Mouse (Mus musculus) intestine, embryonic 16.5 days (tissue): ENCODE measurements at regions not wholly inside any gene's neighbourhood (a gene's known extent, or its start where the extent isn't known, plus 50 kb on each side); places are given as distances from the start of the nearest gene placed in this dataset.

Experiments used
- ATAC-seq: fragments of 200-750 bp; cut with Nextera tagmentation; 2 replicates; pipeline ENCODE4 v1.8.0; 2017; ENCODE audit warnings: moderate TSS enrichment, moderate library complexity
- H3K27ac ChIP-seq: fragments of 300-500 bp; sonication (generic); 2 replicates; pipeline ENCODE4 v1.5.1; 2014; ENCODE audit warnings: mild to moderate bottlenecking, low read length
- H3K27me3 ChIP-seq: fragments of 300-500 bp; sonication (generic); replicated peaks from 2 replicates; pipeline ENCODE4 v1.6.1; 2014; ENCODE audit warnings: low read length, control low read depth, mixed read lengths; ENCODE audit not compliant: control insufficient read depth, insufficient read depth
- H3K36me3 ChIP-seq: fragments of 300-500 bp; sonication (generic); 2 replicates; pipeline ENCODE4 v1.6.1; 2014; ENCODE audit warnings: low read length, control low read depth; ENCODE audit not compliant: control insufficient read depth, insufficient read depth
- H3K4me1 ChIP-seq: fragments of 300-500 bp; sonication (generic); 2 replicates; pipeline ENCODE4 v1.6.1; 2014; ENCODE audit warnings: low read length, control low read depth, mixed read lengths; ENCODE audit not compliant: control insufficient read depth, insufficient read depth
- H3K4me2 ChIP-seq: fragments of 300-500 bp; sonication (generic); 2 replicates; pipeline ENCODE4 v1.6.1; 2014; ENCODE audit warnings: low read depth, low read length, control low read depth
- H3K4me3 ChIP-seq: fragments of 300-500 bp; sonication (generic); 2 replicates; pipeline ENCODE4 v1.5.1; 2014; ENCODE audit warnings: mild to moderate bottlenecking, low read length
- H3K9ac ChIP-seq: fragments of 300-500 bp; sonication (generic); 2 replicates; pipeline ENCODE4 v1.6.1; 2014; ENCODE audit warnings: low read depth, low read length
- H3K9me3 ChIP-seq: fragments of 300-500 bp; sonication (generic); 2 replicates; pipeline ENCODE4 v1.6.1; 2016; ENCODE audit warnings: low read length, control low read depth; ENCODE audit not compliant: control insufficient read depth
- WGBS: fragments of 180-500 bp; shearing (Covaris S2); extraction: QIAGEN DNeasy Blood & Tissue Kit; methylation state at CpG from one replicate; pipeline ENCODE4 v1.1.7; 2014; 5-methylcytosine and 5-hydroxymethylcytosine counted together

- Histone ChIP-seq H3K36me3 (no peaks in the 10 kb centered on the region), H3K4me2 (no peak overlapping the region), H3K9me3 (no peaks in the 10 kb centered on the region), H3K4me3 (no peak overlapping the region), H3K4me1 (peaks cover 8% of the 10 kb centered on the region; the same call in 1 of the 2 replicates), H3K27me3 (0 out of 2 replicates have a peak, but pooled peaks cover 5% of the 10 kb centered on the region), H3K27ac (no peak overlapping the region), H3K9ac (no peak overlapping the region)
- WGBS = 68% methylated on average over 7 of the region's 7 CpGs
- no peak for ATAC-seq
Measured at GRCm38 (mm10) chr4:62777436-62777835, 187.9 kb upstream of the Zfp618 start.

- no peak for ATAC-seq
- WGBS = 80% methylated on average over 5 of the region's 5 CpGs
- H3K27me3 ChIP-seq = 0 out of 2 replicates have a peak, but pooled peaks cover 5% of the 10 kb centered on the region
- no peaks in the 10 kb centered on the region for H3K36me3 ChIP-seq
- H3K4me3 ChIP-seq = no peak overlapping the region
- no peak overlapping the region for H3K9ac ChIP-seq
- H3K4me2 ChIP-seq = no peak overlapping the region
- H3K4me1 ChIP-seq = peaks cover 8% of the 10 kb centered on the region; the same call in 1 of the 2 replicates
- H3K27ac ChIP-seq = no peak overlapping the region
- no peaks in the 10 kb centered on the region for H3K9me3 ChIP-seq
Measured at GRCm38 (mm10) chr4:62778621-62779020, 186.8 kb upstream of the Zfp618 start.

GRCm38 (mm10) chr4:62780409-62780808 is 185.0 kb upstream of the Zfp618 start:
- Histone ChIP-seq H3K27me3 (0 out of 2 replicates have a peak, but pooled peaks cover 5% of the 10 kb centered on the region), H3K4me3 (peak overlapping the region; percentile 53), H3K9ac (peak overlapping the region; percentile 53; the same call in 1 of the 2 replicates), H3K36me3 (no peaks in the 10 kb centered on the region), H3K4me2 (peak overlapping the region; percentile 80), H3K4me1 (peaks cover 8% of the 10 kb centered on the region; the same call in 1 of the 2 replicates), H3K27ac (no peak overlapping the region), H3K9me3 (no peaks in the 10 kb centered on the region)
- WGBS = 2% methylated on average over 15 of the region's 15 CpGs
- peak; percentile 85 for ATAC-seq

- Histone ChIP-seq H3K27me3 (0 out of 2 replicates have a peak, but pooled peaks cover 5% of the 10 kb centered on the region), H3K4me1 (peaks cover 8% of the 10 kb centered on the region; the same call in 1 of the 2 replicates), H3K36me3 (no peaks in the 10 kb centered on the region), H3K27ac (no peak overlapping the region), H3K4me3 (peak overlapping the region; percentile 53), H3K9me3 (no peaks in the 10 kb centered on the region), H3K9ac (peak overlapping the region; percentile 53; the same call in 1 of the 2 replicates), H3K4me2 (peak overlapping the region; percentile 80)
- peak; percentile 34 for ATAC-seq
- 40% methylated on average over 11 of the region's 11 CpGs for WGBS
Measured at GRCm38 (mm10) chr4:62780837-62781236, 184.5 kb upstream of the Zfp618 start.

- H3K36me3 ChIP-seq = no peaks in the 10 kb centered on the region
- H3K9ac ChIP-seq = no peak overlapping the region
- ATAC-seq = no peak
- H3K27ac ChIP-seq = no peak overlapping the region
- H3K4me3 ChIP-seq = no peak overlapping the region
- 0 out of 2 replicates have a peak, but pooled peaks cover 5% of the 10 kb centered on the region for H3K27me3 ChIP-seq
- peaks cover 8% of the 10 kb centered on the region; the same call in 1 of the 2 replicates for H3K4me1 ChIP-seq
- H3K4me2 ChIP-seq = no peak overlapping the region
- WGBS = 46% methylated on average over 8 of the region's 8 CpGs
- no peaks in the 10 kb centered on the region for H3K9me3 ChIP-seq
Measured at GRCm38 (mm10) chr4:62781309-62781800, 184.0 kb upstream of the Zfp618 start.

- H3K36me3 ChIP-seq = no peaks in the 10 kb centered on the region
- H3K4me3 ChIP-seq = no peak overlapping the region
- H3K27ac ChIP-seq = no peak overlapping the region
- 87% methylated on average over 7 of the region's 7 CpGs for WGBS
- H3K9me3 ChIP-seq = no peaks in the 10 kb centered on the region
- H3K9ac ChIP-seq = no peak overlapping the region
- H3K4me2 ChIP-seq = no peak overlapping the region
- no peak for ATAC-seq
- H3K27me3 ChIP-seq = 0 out of 2 replicates have a peak, but pooled peaks cover 5% of the 10 kb centered on the region
- peaks cover 3% of the 10 kb centered on the region; the same call in 1 of the 2 replicates for H3K4me1 ChIP-seq
Measured at GRCm38 (mm10) chr4:62785711-62786110, 179.7 kb upstream of the Zfp618 start.

GRCm38 (mm10) chr4:62789696-62790095 is 175.7 kb upstream of the Zfp618 start:
- Histone ChIP-seq H3K36me3 (no peaks in the 10 kb centered on the region), H3K27ac (no peak overlapping the region), H3K9me3 (no peaks in the 10 kb centered on the region), H3K9ac (no peak overlapping the region), H3K27me3 (no peaks in the 10 kb centered on the region), H3K4me1 (no peaks in the 10 kb centered on the region), H3K4me3 (no peak overlapping the region), H3K4me2 (no peak overlapping the region)
- WGBS = 60% methylated on average over 4 of the region's 4 CpGs
- peak; percentile 11; the same call in 1 of the 2 replicates for ATAC-seq

- H3K9ac ChIP-seq = no peak overlapping the region
- WGBS = 69% methylated on average over 5 of the region's 5 CpGs
- no peaks in the 10 kb centered on the region for H3K4me1 ChIP-seq
- H3K27me3 ChIP-seq = no peaks in the 10 kb centered on the region
- H3K4me2 ChIP-seq = no peak overlapping the region
- no peaks in the 10 kb centered on the region for H3K9me3 ChIP-seq
- H3K36me3 ChIP-seq = no peaks in the 10 kb centered on the region
- H3K4me3 ChIP-seq = no peak overlapping the region
- H3K27ac ChIP-seq = no peak overlapping the region
- ATAC-seq = no peak
Measured at GRCm38 (mm10) chr4:62793582-62793981, 171.8 kb upstream of the Zfp618 start.

GRCm38 (mm10) chr4:62795538-62795937 is 169.8 kb upstream of the Zfp618 start:
- H3K4me3 ChIP-seq = no peak overlapping the region
- no peaks in the 10 kb centered on the region for H3K36me3 ChIP-seq
- H3K4me1 ChIP-seq = no peaks in the 10 kb centered on the region
- ATAC-seq = no peak
- no peaks in the 10 kb centered on the region for H3K9me3 ChIP-seq
- no peak overlapping the region for H3K9ac ChIP-seq
- H3K4me2 ChIP-seq = no peak overlapping the region
- 73% methylated on average over 10 of the region's 10 CpGs for WGBS
- no peaks in the 10 kb centered on the region for H3K27me3 ChIP-seq
- H3K27ac ChIP-seq = no peak overlapping the region

GRCm38 (mm10) chr4:62799923-62800322 is 165.4 kb upstream of the Zfp618 start:
- Histone ChIP-seq H3K4me1 (no peaks in the 10 kb centered on the region), H3K27me3 (no peaks in the 10 kb centered on the region), H3K9me3 (no peaks in the 10 kb centered on the region), H3K27ac (no peak overlapping the region), H3K9ac (no peak overlapping the region), H3K4me3 (no peak overlapping the region), H3K36me3 (no peaks in the 10 kb centered on the region), H3K4me2 (no peak overlapping the region)
- 75% methylated on average over 4 of the region's 4 CpGs for WGBS
- ATAC-seq = no peak
